Mouse (Mus musculus) layer of hippocampus, adult 9-10 months (tissue): ENCODE data around the gene Gm13277.
"Not testable (repeated sequence)": the region's sequence is repeated elsewhere in the genome, so short reads cannot be mapped to it uniquely, and the experiment has no call there.

Source experiments
- DNase-seq: peaks from one replicate; pipeline ENCODE4 v3.0.0; 2022; ENCODE audit warnings: low spot score

Gm13277 gene

GRCm38 (mm10) chr4:88788402-88788801, at the start of gene Gm13277:
Gm13277 (plus strand) TSS chr4:88788632.
- DNase-seq = peak; percentile 58

DNA sequence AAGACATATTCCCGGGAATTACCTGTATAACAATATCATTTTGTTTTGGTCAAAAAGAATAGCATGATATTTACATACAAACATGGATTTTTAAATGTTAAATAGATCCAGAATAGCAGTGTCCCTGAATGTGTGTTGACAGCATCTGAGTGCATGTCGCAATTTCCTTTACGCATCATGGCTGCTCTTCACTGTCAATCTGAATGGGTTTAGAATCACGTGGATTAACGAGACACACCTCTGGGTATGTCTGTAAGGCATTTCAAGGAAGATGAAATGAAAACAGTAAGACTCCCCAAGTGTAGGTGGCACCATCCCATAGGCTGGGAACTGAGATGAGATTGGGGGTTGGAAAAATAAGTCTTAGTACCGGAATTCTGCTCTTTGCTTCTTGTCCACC, 49.4 kb upstream of the Gm13277 start:
- no peak for DNase-seq

DNA sequence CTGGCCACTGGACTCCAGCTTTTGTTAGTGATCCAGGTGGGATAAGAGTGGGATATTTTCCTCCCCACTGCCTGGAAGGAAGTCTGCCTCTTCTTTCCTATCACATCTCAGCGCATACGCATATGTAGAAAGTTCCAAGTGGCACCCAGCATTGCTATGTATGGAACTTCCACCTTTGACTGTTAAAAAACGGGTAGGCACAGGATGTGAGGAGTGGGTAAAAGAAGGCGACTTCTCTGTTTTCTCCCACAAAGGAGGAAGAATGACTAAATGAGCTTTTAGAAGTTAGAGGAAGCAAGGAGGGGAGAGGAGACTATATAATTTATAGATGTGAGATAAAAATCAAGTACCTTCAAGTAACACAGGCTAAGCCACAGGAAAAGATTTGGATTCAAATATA, 47.0 kb upstream of the Gm13277 start:
- DNase-seq = no peak

DNA sequence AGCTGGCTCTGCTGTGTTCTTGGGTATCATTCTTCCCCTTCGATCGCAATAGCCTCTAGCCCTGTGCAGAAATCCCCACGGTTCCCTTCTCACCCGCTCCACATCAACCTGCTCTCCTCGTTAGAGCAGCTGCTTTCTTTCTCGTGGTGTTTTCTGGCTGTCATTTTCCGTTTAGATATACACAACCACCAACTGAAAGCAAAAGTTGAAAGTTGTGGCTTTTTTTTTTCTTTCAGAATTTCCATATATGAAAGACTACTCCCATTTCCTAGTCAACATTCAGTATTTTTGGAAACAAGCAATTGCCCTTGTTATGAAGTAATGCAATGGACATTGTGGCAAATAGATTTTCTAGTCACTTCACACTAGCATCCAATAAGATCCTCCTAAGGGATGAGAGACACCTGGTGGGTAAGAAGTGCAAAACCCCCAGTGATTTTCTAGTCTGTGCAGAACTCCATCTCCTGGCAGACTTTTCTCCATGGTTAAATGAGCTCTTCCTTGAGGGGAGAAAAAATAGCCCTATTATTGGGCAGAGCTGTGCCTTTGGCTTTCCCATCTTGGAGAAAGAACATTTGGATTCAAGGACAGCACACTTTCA, 45.6 kb upstream of the Gm13277 start:
- DNase-seq = no peak

DNA sequence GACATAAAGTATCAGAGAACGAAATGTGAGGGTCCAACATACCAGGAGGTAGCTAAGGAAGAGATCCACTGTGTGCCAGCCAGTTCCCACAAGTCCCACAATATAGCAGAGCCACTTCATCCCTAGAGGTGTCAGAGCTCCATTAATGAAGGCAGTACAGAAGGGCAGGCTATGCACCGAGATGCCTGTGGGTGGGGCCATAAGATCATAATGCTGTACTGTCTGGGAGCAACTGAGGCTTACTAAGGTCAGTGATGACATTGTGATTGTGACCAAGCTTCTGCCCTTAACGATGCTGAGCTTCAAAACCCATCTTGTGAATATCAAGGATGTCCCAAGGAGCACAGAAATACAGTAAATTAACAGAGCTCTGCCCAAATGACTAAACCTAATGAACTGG, 44.2 kb upstream of the Gm13277 start:
- no peak for DNase-seq

GRCm38 (mm10) chr4:88749926-88750325, 38.5 kb upstream of the Gm13277 start:
- no peak for DNase-seq

DNA sequence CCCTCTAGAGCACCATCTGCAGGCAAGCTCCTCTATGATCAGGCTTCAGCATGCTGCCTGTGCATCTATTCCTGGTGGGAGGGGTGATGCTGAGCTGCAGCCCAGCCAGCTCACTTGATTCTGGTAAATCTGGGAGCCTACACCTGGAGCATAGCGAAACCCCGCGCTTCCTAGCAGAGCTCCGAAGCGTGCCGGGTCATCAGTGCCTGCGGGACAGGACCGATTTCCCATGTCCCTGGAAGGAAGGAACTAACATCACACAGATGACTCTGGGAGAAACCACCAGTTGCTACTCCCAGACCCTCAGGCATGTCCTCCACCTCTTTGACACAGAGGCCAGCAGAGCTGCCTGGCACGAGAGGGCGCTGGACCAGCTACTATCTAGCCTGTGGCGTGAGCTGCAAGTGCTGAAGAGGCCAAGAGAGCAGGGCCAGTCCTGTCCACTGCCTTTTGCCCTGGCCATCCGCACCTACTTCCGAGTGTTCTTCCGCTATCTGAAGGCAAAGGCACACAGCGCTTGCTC, 33.6 kb upstream of the Gm13277 start, which contains the start of gene Gm13271:
TSS of gene Gm13271 (plus strand) at position 51 of the 523 bp plus-strand sequence.
- DNase-seq = peak; percentile 27

DNA sequence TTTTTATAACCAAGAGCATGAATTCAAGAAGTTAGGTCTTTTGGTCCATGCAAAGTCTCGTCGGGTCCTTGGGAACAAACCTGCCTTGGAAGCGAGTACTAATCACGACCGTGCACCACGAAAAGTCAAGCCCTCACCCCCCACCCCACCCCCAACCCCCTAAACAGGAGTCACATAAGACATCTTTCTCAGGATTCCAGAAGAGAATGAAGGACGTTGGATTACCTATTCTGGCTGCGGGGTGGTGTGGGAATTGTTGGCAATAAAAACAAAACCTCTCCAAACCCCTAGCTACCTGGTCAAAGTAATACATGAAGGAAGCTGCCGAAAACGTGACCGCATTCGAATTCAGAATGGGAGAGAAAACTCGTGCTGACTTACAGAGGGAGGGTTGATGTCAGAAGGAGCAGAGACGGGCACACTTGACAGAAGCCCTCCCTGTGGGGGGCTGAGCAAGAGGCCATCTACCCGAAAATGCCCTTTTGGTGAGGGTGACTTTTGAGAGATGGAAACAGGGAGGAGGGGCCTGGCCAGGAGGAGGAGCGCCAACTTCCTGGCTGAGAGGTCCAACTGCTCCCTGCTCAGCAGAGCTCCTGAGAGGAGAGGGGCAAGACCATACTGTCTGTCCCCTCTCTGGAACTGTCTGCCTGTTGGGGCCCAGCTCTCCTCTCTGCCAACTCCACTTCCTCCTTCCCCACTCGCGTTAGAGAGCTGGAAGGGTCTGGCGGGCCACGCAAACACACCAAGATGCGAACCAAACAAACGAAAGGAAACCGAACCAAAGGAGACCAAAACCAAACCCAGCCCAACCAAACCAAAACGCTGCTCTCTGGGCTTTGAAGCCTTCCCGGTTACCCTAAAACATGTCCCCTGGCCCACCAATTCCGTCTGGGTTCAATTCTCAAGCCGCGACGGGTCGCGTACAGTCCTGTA, 31.6 kb upstream of the Gm13277 start:
- DNase-seq = not testable (repeated sequence)

DNA sequence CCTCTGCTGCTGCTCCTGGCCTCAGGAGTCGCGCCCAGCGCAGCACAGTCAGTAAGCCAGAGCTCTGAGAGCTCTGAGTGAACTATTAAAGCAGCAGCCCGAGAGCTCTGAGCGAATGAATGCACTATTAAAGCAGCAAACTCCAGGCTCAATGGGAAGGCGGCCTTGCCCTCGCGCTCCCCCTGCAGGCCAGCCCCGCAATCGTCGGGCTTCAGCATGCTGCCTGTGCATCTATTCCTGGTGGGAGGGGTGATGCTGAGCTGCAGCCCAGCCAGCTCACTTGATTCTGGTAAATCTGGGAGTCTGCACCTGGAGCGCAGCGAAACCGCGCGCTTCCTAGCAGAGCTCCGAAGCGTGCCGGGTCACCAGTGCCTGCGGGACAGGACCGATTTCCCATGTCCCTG, 30.8 kb upstream of the Gm13277 start:
- DNase-seq = peak; percentile 93

DNA sequence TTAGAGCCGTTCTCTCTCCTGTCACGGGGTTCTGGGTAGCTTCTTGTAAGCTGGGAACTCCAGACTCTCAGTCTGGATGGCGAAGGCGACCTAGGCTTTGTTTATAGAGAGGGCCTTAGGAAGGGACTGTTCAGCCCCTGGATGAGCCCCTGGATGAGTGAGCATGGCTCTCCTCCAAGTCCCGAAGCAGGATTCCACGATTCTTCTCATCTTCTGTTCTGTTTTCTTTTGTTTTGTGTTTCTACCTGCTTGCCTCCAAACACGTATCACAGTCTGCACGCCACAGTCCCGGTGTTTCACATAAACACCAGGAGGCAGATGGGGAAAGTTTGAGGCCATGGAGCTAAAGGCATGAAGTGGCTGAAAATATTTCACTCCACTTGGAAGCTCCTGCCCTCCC, 29.7 kb upstream of the Gm13277 start:
- not testable (repeated sequence) for DNase-seq

DNA sequence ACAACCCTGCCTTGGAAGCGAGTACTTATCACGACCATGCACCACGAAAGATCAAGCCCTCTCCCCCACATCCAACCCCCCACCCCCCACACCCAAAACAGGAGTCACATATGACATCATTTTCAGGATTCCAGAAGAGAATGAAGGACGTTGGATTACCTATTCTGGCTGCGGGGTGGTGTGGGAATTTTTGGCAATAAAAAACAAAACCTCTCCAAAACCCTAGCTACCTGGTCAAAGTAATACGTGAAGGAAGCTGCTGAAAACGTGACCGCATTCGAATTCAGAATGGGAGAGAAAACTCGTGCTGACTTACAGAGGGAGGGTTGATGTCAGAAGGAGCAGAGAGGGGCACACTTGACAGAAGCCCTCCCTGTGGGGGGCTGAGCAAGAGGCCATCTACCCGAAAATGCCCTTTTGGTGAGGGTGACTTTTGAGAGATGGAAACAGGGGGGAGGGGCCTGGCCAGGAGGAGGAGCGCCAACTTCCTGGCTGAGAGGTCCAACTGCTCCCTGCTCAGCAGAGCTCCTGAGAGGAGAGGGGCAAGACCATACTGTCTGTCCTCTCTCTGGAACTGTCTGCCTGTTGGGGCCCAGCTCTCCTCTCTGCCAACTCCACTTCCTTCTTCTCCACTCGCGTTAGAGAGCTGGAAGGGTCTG, 28.7 kb upstream of the Gm13277 start, which contains the start of gene Gm13283:
TSS of gene Gm13283 (plus strand) at position 510 of the 659 bp plus-strand sequence.
- DNase-seq = not testable (repeated sequence)

GRCm38 (mm10) chr4:88760431-88760830, 28.0 kb upstream of the Gm13277 start:
- DNase-seq = peak; percentile 13

- DNase-seq = peak; percentile 55
Measured at GRCm38 (mm10) chr4:88761776-88762175, 26.7 kb upstream of the Gm13277 start.

DNA sequence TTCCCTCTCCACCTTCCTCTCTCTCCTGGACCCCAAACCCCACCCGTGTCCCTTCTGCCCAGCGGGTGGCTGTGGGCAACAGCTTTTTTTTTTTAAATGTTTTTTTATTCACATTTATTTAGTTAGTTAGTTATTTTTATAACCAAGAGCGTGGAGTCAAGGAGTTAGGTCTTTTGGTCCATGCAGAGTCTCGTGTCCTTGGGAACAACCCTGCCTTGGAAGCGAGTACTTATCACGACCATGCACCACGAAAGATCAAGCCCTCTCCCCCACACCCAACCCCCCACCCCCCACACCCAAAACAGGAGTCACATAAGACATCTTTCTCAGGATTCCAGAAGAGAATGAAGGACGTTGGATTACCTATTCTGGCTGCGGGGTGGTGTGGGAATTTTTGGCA, 26.1 kb upstream of the Gm13277 start:
- DNase-seq = not testable (repeated sequence)

GRCm38 (mm10) chr4:88763384-88764018, 24.9 kb upstream of the Gm13277 start:
- not testable (repeated sequence) for DNase-seq

DNA sequence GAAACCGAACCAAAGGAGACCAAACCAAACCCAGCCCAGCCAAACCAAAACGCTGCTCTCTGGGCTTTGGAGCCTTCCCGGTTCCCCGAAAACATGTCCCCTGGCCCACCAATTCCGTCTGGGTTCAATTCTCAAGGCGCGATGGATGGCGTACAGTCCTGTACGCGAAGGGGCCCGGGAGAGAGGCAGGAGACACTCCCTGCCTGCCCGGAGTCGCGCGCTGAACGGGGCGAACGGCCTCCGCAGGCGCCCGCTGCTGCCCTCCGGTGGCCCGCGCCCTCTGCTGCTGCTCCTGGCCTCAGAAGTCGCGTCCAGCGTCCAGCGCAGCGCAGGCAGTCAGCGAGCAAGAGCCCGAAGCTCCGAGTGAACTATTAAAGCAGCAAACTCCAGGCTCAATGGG, 14.9 kb upstream of the Gm13277 start, which contains the start of gene Gm13290:
TSS of gene Gm13290 (plus strand) at position 301 of the 400 bp plus-strand sequence.
- DNase-seq = not testable (repeated sequence)

GRCm38 (mm10) chr4:88776622-88777021, 11.8 kb upstream of the Gm13277 start, which contains the start of gene Gm13289:
Gm13289 (plus strand) TSS chr4:88776922.
- not testable (repeated sequence) for DNase-seq

GRCm38 (mm10) chr4:88779550-88779949, 8.9 kb upstream of the Gm13277 start, which contains the start of gene Gm13272:
Gm13272 (plus strand) TSS chr4:88779850.
- DNase-seq = not testable (repeated sequence)

DNA sequence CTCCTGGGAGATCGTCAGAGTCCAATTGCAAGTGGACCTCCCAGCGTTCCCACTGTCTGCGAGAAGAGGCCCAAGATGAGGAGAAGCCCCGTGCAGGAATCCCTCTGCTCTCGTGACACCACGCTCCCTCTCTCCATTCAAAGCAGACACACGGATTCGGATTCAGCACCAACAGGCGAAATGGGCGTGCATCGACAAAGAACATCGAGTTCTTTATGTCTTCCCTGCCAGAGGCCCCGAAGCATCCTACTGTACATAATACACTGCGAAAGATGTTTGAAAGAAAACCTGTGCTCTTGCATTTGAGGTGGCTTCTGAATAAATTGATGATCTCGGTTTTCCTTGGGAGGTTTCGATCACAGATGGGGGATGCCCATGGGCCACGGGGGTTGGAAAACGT, 8.1 kb upstream of the Gm13277 start:
- not testable (repeated sequence) for DNase-seq

- not testable (repeated sequence) for DNase-seq
Measured at GRCm38 (mm10) chr4:88781831-88782230, 6.6 kb upstream of the Gm13277 start, which contains the start of gene Ifnz. Ifnz (plus strand) TSS chr4:88782131.

GRCm38 (mm10) chr4:88782335-88782734, 6.1 kb upstream of the Gm13277 start:
- not testable (repeated sequence) for DNase-seq
